Mouse (Mus musculus) small intestine, adult 2 months (tissue): ENCODE results near the gene Mlip. TPM values are rescaled to one million over a fixed set of nuclear protein-coding genes. Genes with fewer than 3 reads are reported as not detected.

ENCODE experiments used
- H3K27ac ChIP-seq: fragments of 200-500 bp; 2 replicates; pipeline ENCODE4 v1.5.1; 2012; ENCODE audit warnings: low read depth, low read length, control low read depth, inconsistent platforms; ENCODE audit not compliant: insufficient read depth
- H3K27me3 ChIP-seq: fragments of 200-500 bp; 2 replicates; pipeline ENCODE4 v1.6.1; 2012; ENCODE audit warnings: mild to moderate bottlenecking, moderate library complexity, low read length, inconsistent platforms; ENCODE audit not compliant: control insufficient read depth, insufficient read depth
- H3K36me3 ChIP-seq: fragments of 200-500 bp; 2 replicates; pipeline ENCODE4 v1.6.1; 2012; ENCODE audit warnings: mild to moderate bottlenecking, low read length, control low read depth, inconsistent platforms; ENCODE audit not compliant: control insufficient read depth, insufficient read depth
- H3K4me1 ChIP-seq: fragments of 200-500 bp; 2 replicates; pipeline ENCODE4 v1.6.1; 2012; ENCODE audit warnings: low read length, inconsistent platforms, mixed read lengths; ENCODE audit not compliant: control insufficient read depth, insufficient read depth, insufficient read length
- H3K4me3 ChIP-seq: fragments of 200-500 bp; 2 replicates; pipeline ENCODE4 v1.5.1; 2012; ENCODE audit warnings: low read depth, mild to moderate bottlenecking, control low read depth, inconsistent platforms, low read length, moderate library complexity
- CTCF ChIP-seq: fragments of 200-500 bp; IDR thresholded peaks from 2 replicates; pipeline ENCODE4 v1.5.1; 2012; ENCODE audit warnings: low read depth, mild to moderate bottlenecking, control low read depth, inconsistent platforms, low read length, moderate library complexity, mixed read lengths; ENCODE audit not compliant: insufficient replicate concordance, insufficient read length; ENCODE audit errors: extremely low read depth
- POLR2A ChIP-seq: fragments of 200-500 bp; IDR thresholded peaks from 2 replicates; pipeline ENCODE4 v1.6.1; 2012; ENCODE audit warnings: low read depth, mild to moderate bottlenecking, control low read depth, inconsistent platforms, low read length, moderate library complexity
- WGBS: fragments of 180-500 bp; shearing (Covaris S2); methylation state at CpG from one replicate; pipeline ENCODE4 v1.1.7; 2018; 5-methylcytosine and 5-hydroxymethylcytosine counted together
- polyA plus RNA-seq: library from polyadenylated mRNA; depleted of rRNA; stranded (reverse); fragments of >200 nt; gene quantifications from 2 replicates; pipeline ENCODE4 v1.2.3, GENCODE M21; 2012

Gene Mlip
- polyA plus RNA-seq, 1 experiment, result not detected

- H3K27ac ChIP-seq, result no peak overlapping the region
- 42% methylated on average over 7 of the region's 7 CpGs for WGBS
- TF ChIP-seq POLR2A (no peak), CTCF (no peak)
Observed at GRCm38 (mm10) chr9:77347704-77348103, 5.1 kb downstream of the Mlip start.

GRCm38 (mm10) chr9:77344318-77344717, 8.5 kb downstream of the Mlip start:
- no peak overlapping the region for H3K27ac ChIP-seq
- no peak overlapping the region for H3K4me3 ChIP-seq
- 68% methylated on average over 7 of the region's 7 CpGs for WGBS
- H3K36me3 ChIP-seq, result no peaks in the 10 kb centered on the region
- H3K4me1 ChIP-seq, result no peaks in the 10 kb centered on the region
- TF ChIP-seq CTCF, result no peak
- no peak for TF ChIP-seq POLR2A
- H3K27me3 ChIP-seq, result no peaks in the 10 kb centered on the region

More at GRCm38 (mm10) chr9:77347704-77348103, 5.1 kb downstream of the Mlip start:
- no peaks in the 10 kb centered on the region for H3K4me1 ChIP-seq
- no peaks in the 10 kb centered on the region for H3K36me3 ChIP-seq
- H3K27me3 ChIP-seq, result no peaks in the 10 kb centered on the region
- H3K4me3 ChIP-seq, result no peak overlapping the region

DNA sequence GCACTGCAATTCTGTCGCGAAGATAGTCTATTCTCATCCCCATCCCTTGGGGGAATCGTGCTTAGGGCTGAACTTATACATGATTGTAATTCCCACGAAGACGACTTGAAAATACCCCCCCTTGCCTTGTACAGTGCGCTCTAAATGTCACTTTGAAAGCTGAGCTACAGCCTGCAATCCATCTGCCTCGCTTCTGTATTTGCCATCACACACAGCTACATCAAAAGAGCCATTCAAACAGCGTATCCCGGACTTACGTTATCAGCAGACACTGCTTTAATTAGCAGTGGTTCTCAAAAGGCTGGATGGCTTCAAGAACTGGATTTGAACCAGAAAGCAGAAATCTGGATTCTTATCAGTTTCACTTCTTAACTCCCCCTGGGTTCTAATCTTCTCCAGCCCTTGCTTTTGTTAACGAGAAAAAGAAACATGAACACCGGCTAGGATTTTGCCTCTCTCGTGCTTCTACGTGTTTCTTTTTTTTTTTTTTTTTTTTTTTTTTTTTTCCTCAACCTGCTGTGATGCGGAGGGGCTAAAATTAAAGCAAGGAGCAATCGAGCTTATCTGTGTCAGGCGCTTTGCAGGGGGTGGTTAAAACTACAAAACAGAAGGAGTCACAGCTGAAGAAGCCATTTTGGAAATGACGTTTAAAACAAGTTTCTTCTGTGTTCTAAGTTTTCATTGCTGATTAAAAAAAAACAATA, 12.5 kb downstream of the Mlip start:
- H3K36me3 ChIP-seq, result no peaks in the 10 kb centered on the region
- no peak overlapping the region for H3K27ac ChIP-seq
- no peaks in the 10 kb centered on the region for H3K4me1 ChIP-seq
- WGBS, result 30% methylated on average over 18 of the region's 18 CpGs
- TF ChIP-seq POLR2A (no peak), CTCF (no peak)
- no peaks in the 10 kb centered on the region for H3K27me3 ChIP-seq
- H3K4me3 ChIP-seq, result no peak overlapping the region

DNA sequence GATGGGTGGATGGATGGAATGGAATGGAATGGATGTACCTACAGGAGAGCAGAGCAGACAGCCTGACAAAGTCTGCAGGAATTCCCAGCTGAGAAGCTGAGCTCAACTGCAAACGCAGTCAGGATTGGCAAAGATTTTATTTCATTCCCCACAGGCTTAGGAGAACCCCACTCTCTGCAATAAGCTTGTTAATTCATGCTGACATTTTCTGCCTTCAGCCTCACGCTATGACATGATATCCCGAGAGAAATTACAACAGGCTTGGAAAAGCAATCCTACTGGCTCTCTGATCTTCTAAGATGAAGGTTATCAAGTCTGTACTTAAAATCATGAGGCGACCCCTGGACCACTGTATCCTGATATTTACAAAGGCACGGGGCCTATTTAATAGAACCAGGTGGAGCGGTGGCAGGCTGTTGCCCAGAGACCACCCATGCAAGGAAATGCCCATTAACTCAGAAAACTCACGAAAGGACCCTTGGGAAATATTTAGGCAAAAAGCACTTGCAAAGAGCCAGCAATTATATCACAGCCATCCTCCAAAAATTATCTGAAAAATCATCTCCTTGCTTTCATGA, 13.1 kb downstream of the Mlip start:
- TF ChIP-seq POLR2A, result no peak
- 80% methylated on average over 7 of the region's 7 CpGs for WGBS
- no peak overlapping the region for H3K27ac ChIP-seq
- no peaks in the 10 kb centered on the region for H3K36me3 ChIP-seq
- H3K4me1 ChIP-seq, result no peaks in the 10 kb centered on the region
- no peak overlapping the region for H3K4me3 ChIP-seq
- H3K27me3 ChIP-seq, result no peaks in the 10 kb centered on the region

DNA sequence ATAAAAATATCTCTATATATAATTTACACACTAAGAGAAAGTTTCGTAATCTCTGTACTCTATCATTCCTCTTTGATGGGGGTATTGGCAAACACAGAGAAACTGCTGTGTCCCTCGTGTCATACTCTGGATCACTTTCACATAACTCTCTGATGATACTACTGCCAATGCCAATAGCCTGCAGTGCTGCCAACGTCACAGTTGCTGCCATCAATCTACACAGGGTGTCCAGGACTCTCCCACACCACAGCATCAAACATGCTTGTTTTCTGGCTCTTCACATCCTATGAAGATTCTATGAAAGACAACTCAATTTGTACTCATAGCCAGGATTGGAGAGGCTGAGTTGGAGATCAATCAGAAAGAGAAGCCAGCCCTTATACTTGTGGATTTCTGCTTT, 17.4 kb downstream of the Mlip start:
- WGBS, result 77% methylated on average over 3 of the region's 3 CpGs
- no peak for TF ChIP-seq CTCF
- TF ChIP-seq POLR2A, result no peak
- Histone ChIP-seq H3K4me1 (no peaks in the 10 kb centered on the region), H3K36me3 (no peaks in the 10 kb centered on the region), H3K27ac (no peak overlapping the region), H3K4me3 (no peak overlapping the region), H3K27me3 (no peaks in the 10 kb centered on the region)

- Histone ChIP-seq H3K27me3 (no peaks in the 10 kb centered on the region), H3K36me3 (no peaks in the 10 kb centered on the region), H3K4me1 (no peaks in the 10 kb centered on the region), H3K27ac (no peak overlapping the region), H3K4me3 (no peak overlapping the region)
- TF ChIP-seq POLR2A, result no peak
- no peak for TF ChIP-seq CTCF
- whole genome bisulfite sequencing, result 86% methylated on average over 3 of the region's 3 CpGs
Observed at GRCm38 (mm10) chr9:77318346-77318745, 34.4 kb downstream of the Mlip start.

DNA sequence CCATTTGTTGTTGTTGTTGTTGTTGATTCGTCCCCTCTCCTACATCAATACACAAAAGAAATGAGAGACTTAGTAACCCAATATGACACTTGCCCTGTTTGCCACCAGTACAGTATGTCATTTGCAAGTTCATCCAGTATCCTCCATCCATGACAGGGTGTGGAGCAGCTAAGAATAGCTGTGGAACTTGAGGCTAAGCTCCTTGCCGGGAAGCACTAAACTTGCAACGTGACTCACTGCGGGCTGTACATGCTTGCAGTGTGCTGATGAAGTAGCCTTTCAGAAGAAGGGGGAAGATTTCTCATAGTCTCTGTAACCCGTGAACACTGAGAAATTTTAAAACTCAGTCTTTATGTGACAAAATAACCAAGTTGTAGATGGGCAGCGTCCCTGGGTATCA, 42.2 kb downstream of the Mlip start:
- H3K27ac ChIP-seq, result no peak overlapping the region
- WGBS, result 80% methylated on average over 6 of the region's 6 CpGs
- H3K4me3 ChIP-seq, result no peak overlapping the region
- no peak for TF ChIP-seq POLR2A
- no peak for TF ChIP-seq CTCF
- H3K27me3 ChIP-seq, result no peaks in the 10 kb centered on the region
- H3K36me3 ChIP-seq, result no peaks in the 10 kb centered on the region
- no peaks in the 10 kb centered on the region for H3K4me1 ChIP-seq

DNA sequence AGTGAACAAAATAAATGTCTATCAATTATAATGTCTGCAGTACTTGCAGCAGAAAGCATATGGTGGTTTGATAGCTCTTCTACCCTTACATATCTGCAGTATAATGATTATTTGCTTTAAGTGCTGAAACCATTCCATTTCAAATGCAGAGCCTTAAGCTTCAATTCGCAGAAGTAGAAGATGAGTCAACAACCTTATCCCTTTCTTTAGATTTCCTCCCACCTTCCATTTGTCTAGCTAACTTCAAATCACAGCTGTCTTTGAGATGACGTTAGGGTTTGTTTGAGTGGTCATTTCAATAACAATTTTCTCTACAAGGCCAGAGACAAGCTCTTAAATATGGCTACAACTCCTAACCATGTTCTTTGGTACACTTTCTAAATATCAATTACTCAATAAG, 47.4 kb downstream of the Mlip start:
- H3K36me3 ChIP-seq, result no peaks in the 10 kb centered on the region

More for the DNA sequence above, 47.4 kb downstream of the Mlip start:
- Histone ChIP-seq H3K27me3 (no peaks in the 10 kb centered on the region), H3K4me3 (no peak overlapping the region), H3K4me1 (no peaks in the 10 kb centered on the region), H3K27ac (no peak overlapping the region)
- WGBS, result 88% methylated on average over 2 of the region's 2 CpGs
- TF ChIP-seq CTCF, result no peak
- no peak for TF ChIP-seq POLR2A
